ENCODE assay signal across 22 mouse cellular contexts in the genomic region with DNA sequence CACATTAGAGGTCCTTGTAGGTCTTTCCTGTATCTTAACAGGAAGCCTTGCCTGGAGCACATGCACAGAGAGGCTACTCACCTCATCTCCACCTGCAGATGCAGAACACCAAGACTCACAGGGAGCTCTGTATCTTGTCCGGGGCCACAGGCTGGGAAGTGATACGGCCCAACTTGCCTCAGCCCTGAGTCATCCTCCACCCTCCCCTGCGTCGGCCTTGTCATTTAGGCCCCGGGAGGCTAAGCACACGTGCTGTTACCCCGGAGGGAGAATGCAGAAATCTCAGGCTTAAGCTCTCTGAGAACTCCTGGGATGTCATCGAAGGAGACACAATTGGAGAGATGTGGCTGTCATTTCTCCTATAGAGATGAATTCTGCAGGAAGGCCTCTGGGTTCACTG. TPM values are rescaled to one million over a fixed set of nuclear protein-coding genes. Genes with fewer than 3 reads are reported as not detected.
DNase-seq lines count a peak whose midpoint lies in the region; ATAC-seq and TF ChIP-seq lines count a peak whose summit lies in the region.
"Had no signal": no experiment of that assay in that cellular context is flagged by ENCODE, and none has a peak within 500 bp of the region (broad histone marks: within the 10 kb centered on the region; RNA-seq: fewer than 3 reads in every experiment).

No protein-coding gene starts in this region.

- no peak overlapping the region for H3K27ac ChIP-seq in heart, embryonic 13.5 days (replicated peaks)
- H3K27ac ChIP-seq in cerebellum, adult 2 months (ENCODE audit: insufficient read depth, low read length) = no peak overlapping the region
- H3K27ac ChIP-seq: embryonic facial prominence, embryonic 13.5 days; hindbrain, embryonic 13.5 days; limb, embryonic 12.5 days; midbrain, embryonic 13.5 days had no signal

- ATAC-seq in heart, embryonic 13.5 days (ENCODE audit: extremely low read depth, insufficient number of reproducible peaks, low FRiP score, low TSS enrichment) = no peak
- peak; percentile 57 for ATAC-seq in megakaryocyte-erythroid progenitor cell, adult 5-6 weeks (replicated peaks; ENCODE audit: low FRiP score, low TSS enrichment, poor library complexity, severe bottlenecking)
- ATAC-seq: forebrain, embryonic 14.5 days; intestine, postnatal 0 days; lung, postnatal 0 days; midbrain, embryonic 13.5 days had no signal

- H3K4me2 ChIP-seq in heart, embryonic 13.5 days = no peak overlapping the region
- H3K4me2 ChIP-seq: embryonic facial prominence, embryonic 13.5 days; heart, embryonic 12.5 days; hindbrain, embryonic 13.5 days; limb, embryonic 12.5 days; midbrain, embryonic 13.5 days had no signal

- peaks cover 13% of the 10 kb centered on the region for H3K4me1 ChIP-seq in heart, embryonic 13.5 days
- H3K4me1 ChIP-seq in cerebellum, adult 2 months (ENCODE audit: control insufficient read depth, insufficient read depth, low read length) = no peaks in the 10 kb centered on the region
- H3K4me1 ChIP-seq: embryonic facial prominence, embryonic 13.5 days; hindbrain, embryonic 13.5 days; limb, embryonic 12.5 days; midbrain, embryonic 13.5 days had no signal

- peak overlapping the region; percentile 37; the same call in 1 of the 2 replicates for H3K9ac ChIP-seq in heart, embryonic 13.5 days
- H3K9ac ChIP-seq: embryonic facial prominence, embryonic 13.5 days; heart, embryonic 12.5 days; hindbrain, embryonic 13.5 days; limb, embryonic 12.5 days; midbrain, embryonic 13.5 days had no signal

- no peak for TF ChIP-seq POLR2A in cerebellum, adult 2 months (IDR thresholded peaks at IDR 0.05; ENCODE audit: borderline replicate concordance, insufficient read depth, low read length)

- no peaks in the 10 kb centered on the region for H3K27me3 ChIP-seq in heart, embryonic 13.5 days (replicated peaks)
- no peaks in the 10 kb centered on the region for H3K27me3 ChIP-seq in cerebellum, adult 2 months (ENCODE audit: control insufficient read depth, insufficient read depth, low read length)
- H3K27me3 ChIP-seq: embryonic facial prominence, embryonic 13.5 days; heart, embryonic 12.5 days; hindbrain, embryonic 13.5 days; limb, embryonic 12.5 days; midbrain, embryonic 13.5 days had no signal

- intact Hi-C loops in left cerebral cortex, postnatal 25 days (cut with DNase I) = no loop called here

- H3K36me3 ChIP-seq in heart, embryonic 13.5 days = no peaks in the 10 kb centered on the region
- H3K36me3 ChIP-seq: embryonic facial prominence, embryonic 13.5 days; heart, embryonic 12.5 days; hindbrain, embryonic 13.5 days; limb, embryonic 12.5 days; midbrain, embryonic 13.5 days had no signal

- H3K4me3 ChIP-seq in heart, embryonic 13.5 days = no peak overlapping the region
- no peak overlapping the region for H3K4me3 ChIP-seq in cerebellum, adult 2 months (replicated peaks; ENCODE audit: insufficient read depth, low read depth, low read length)
- H3K4me3 ChIP-seq: embryonic facial prominence, embryonic 13.5 days; heart, embryonic 12.5 days; hindbrain, embryonic 13.5 days; limb, embryonic 12.5 days; midbrain, embryonic 13.5 days had no signal

- WGBS in heart, embryonic 13.5 days = 57% methylated on average over 8 of the region's 8 CpGs
- WGBS in cerebellum, adult 2 months = 65% methylated on average over 8 of the region's 8 CpGs

- no peak for TF ChIP-seq CTCF in cerebellum, adult 2 months (IDR thresholded peaks at IDR 0.05; ENCODE audit: borderline replicate concordance, insufficient read depth, low read depth, low read length)

- no peak for DNase-seq in heart, adult 18-20 months
- DNase-seq in adrenal gland, postnatal 14 days = peak; percentile 84
- DNase-seq in liver = peak; percentile 89
- no peak for DNase-seq in left cerebral cortex, postnatal 25 days (ENCODE audit: low spot score in 2 of 2)
- no peak for DNase-seq in right cerebral cortex, postnatal 10 days (ENCODE audit: low spot score in 2 of 2)
- DNase-seq in cerebellum, adult 2 months = no peak
- DNase-seq: kidney, postnatal 14 days; right cerebral cortex, postnatal 25 days; thymus, postnatal 25 days had no signal

- H3K9me3 ChIP-seq in heart, embryonic 13.5 days = no peaks in the 10 kb centered on the region
- H3K9me3 ChIP-seq: embryonic facial prominence, embryonic 13.5 days; heart, embryonic 12.5 days; hindbrain, embryonic 13.5 days; midbrain, embryonic 13.5 days had no signal

RNA-seq across cellular contexts. Expression of gene Ankdd1a, which starts 9.7 kb away (rescaled TPM):
- polyA plus RNA-seq in heart, embryonic 13.5 days (2015; fragmentation: Nextera tagmentation; extraction: Ambion mirVana) = not detected in 2 replicates
- not detected for total RNA-seq in heart, adult 18-20 months (2021)
- 0.41 TPM in 1 of 2 replicates, not detected in the other for total RNA-seq in adrenal gland, postnatal 14 days (2021)
- not detected in 2 replicates for total RNA-seq in megakaryocyte-erythroid progenitor cell, adult 5-6 weeks (2014; fragmentation: Nextera tagmentation)
- total RNA-seq in megakaryocyte-erythroid progenitor cell, adult 5-6 weeks (2017) = not detected in 2 replicates
- total RNA-seq in left cerebral cortex, postnatal 25 days (2021) = 1 to 10 TPM; 2.8 to 3.7 TPM
- 0.79 and 1.1 TPM in 2 replicates for polyA plus RNA-seq in cerebellum, adult 2 months (2012; rRNA removed)
- total RNA-seq: common myeloid progenitor, adult 5-6 weeks; gastrocnemius, adult 8-10 months had no signal
- polyA plus RNA-seq: embryonic facial prominence, embryonic 13.5 days; forebrain, embryonic 14.5 days; heart, embryonic 12.5 days; intestine, postnatal 0 days; limb, embryonic 12.5 days; lung, postnatal 0 days; stomach, embryonic 14.5 days had no signal

RNA-seq across cellular contexts. Expression of gene Plekho2, which starts 50.2 kb away (rescaled TPM):
- polyA plus RNA-seq in heart, embryonic 13.5 days (2015; fragmentation: Nextera tagmentation; extraction: Ambion mirVana) = 10.7 and 11.9 TPM in 2 replicates
- 1 to 10 TPM; 8.8 to 9.3 TPM for total RNA-seq in heart, adult 18-20 months (2021)
- 36.1 and 48.0 TPM in 2 replicates for total RNA-seq in adrenal gland, postnatal 14 days (2021)
- total RNA-seq in megakaryocyte-erythroid progenitor cell, adult 5-6 weeks (2014; fragmentation: Nextera tagmentation) = 29.1 and 29.3 TPM in 2 replicates
- total RNA-seq in megakaryocyte-erythroid progenitor cell, adult 5-6 weeks (2017) = 14.2 and 16.8 TPM in 2 replicates
- 10 to 100 TPM; 13.3 to 17.0 TPM for total RNA-seq in left cerebral cortex, postnatal 25 days (2021)
- 27.3 and 28.5 TPM in 2 replicates for polyA plus RNA-seq in cerebellum, adult 2 months (2012; rRNA removed)

RNA-seq across cellular contexts. Expression of gene Pif1, which starts 57.3 kb away (rescaled TPM):
- 10.3 and 11.8 TPM in 2 replicates for polyA plus RNA-seq in heart, embryonic 13.5 days (2015; fragmentation: Nextera tagmentation; extraction: Ambion mirVana)
- not detected for total RNA-seq in heart, adult 18-20 months (2021)
- 1.7 and 2.9 TPM in 2 replicates for total RNA-seq in adrenal gland, postnatal 14 days (2021)
- total RNA-seq in megakaryocyte-erythroid progenitor cell, adult 5-6 weeks (2014; fragmentation: Nextera tagmentation) = 5.0 and 14.3 TPM in 2 replicates
- 6.5 and 6.6 TPM in 2 replicates for total RNA-seq in megakaryocyte-erythroid progenitor cell, adult 5-6 weeks (2017)
- under 1 TPM; 0.27 to 0.46 TPM for total RNA-seq in left cerebral cortex, postnatal 25 days (2021)
- 0.11 and 0.14 TPM in 2 replicates for polyA plus RNA-seq in cerebellum, adult 2 months (2012; rRNA removed)
- total RNA-seq: gastrocnemius, adult 8-10 months had no signal

Comparison
In these comparisons a context has a peak if more than half of its experiments do, and no peak if none do; other contexts are left out.
1. DNase-seq: peak in adrenal gland, postnatal 14 days (single experiment) and liver (single experiment); none in heart, adult 18-20 months (0 of 2), left cerebral cortex, postnatal 25 days (0 of 2), right cerebral cortex, postnatal 10 days (0 of 2) and cerebellum, adult 2 months (0 of 2).